Mouse (Mus musculus) kidney, adult 2 months (tissue): ENCODE data around the gene Wdr66.

Experiments
- CTCF ChIP-seq: fragments of 200-500 bp; conservative IDR thresholded peaks from 2 replicates; pipeline ENCODE4 v1.5.1; 2011; ENCODE audit warnings: low read depth, mild to moderate bottlenecking, control low read depth, low read length, moderate library complexity, mixed read lengths; ENCODE audit not compliant: insufficient read depth, insufficient read length
- POLR2A ChIP-seq: fragments of 200-500 bp; IDR thresholded peaks from one replicate; pipeline ENCODE4 v1.6.1; 2011; ENCODE audit warnings: low read depth, low read length, control low read depth

GRCm38 (mm10) chr5:123364302-123364971 is 112.5 kb downstream of the Wdr66 start:
- TF ChIP-seq CTCF (no peak), POLR2A (no peak)
